Mouse (Mus musculus) forebrain, embryonic 12.5 days (tissue): ENCODE results near the gene Pfkm. TPM values are rescaled to one million over a fixed set of nuclear protein-coding genes. Genes with fewer than 3 reads are reported as not detected.

Experiments used
- ATAC-seq: fragments of 200-750 bp; cut with Nextera tagmentation; 2 replicates; pipeline ENCODE4 v1.8.0; 2017; ENCODE audit warnings: moderate TSS enrichment; ENCODE audit not compliant: low FRiP score
- H3K27ac ChIP-seq: fragments of 300-500 bp; sonication (generic); 2 replicates; pipeline ENCODE4 v1.5.1; 2016; ENCODE audit warnings: mild to moderate bottlenecking
- H3K27me3 ChIP-seq: fragments of 300-500 bp; sonication (generic); 2 replicates; pipeline ENCODE4 v1.6.1; 2016; ENCODE audit warnings: mild to moderate bottlenecking
- H3K36me3 ChIP-seq: fragments of 300-500 bp; sonication (generic); replicated peaks from 2 replicates; pipeline ENCODE4 v1.6.1; 2016; ENCODE audit warnings: mild to moderate bottlenecking
- H3K4me1 ChIP-seq: fragments of 300-500 bp; sonication (generic); 2 replicates; pipeline ENCODE4 v1.6.1; 2016
- H3K4me2 ChIP-seq: fragments of 300-500 bp; sonication (generic); 2 replicates; pipeline ENCODE4 v1.6.1; 2016; ENCODE audit warnings: mild to moderate bottlenecking, moderate library complexity
- H3K4me3 ChIP-seq: fragments of 300-500 bp; sonication (generic); replicated peaks from 2 replicates; pipeline ENCODE4 v1.5.1; 2016; ENCODE audit warnings: mild to moderate bottlenecking
- H3K9ac ChIP-seq: fragments of 300-500 bp; sonication (generic); 2 replicates; pipeline ENCODE4 v1.6.1; 2016; ENCODE audit warnings: mild to moderate bottlenecking
- H3K9me3 ChIP-seq: fragments of 300-500 bp; sonication (generic); 2 replicates; pipeline ENCODE4 v1.6.1; 2016
- WGBS: fragments of 180-500 bp; shearing (Covaris S2); methylation state at CpG from one replicate; pipeline ENCODE4 v1.1.7; 2016; 5-methylcytosine and 5-hydroxymethylcytosine counted together
- polyA plus RNA-seq: library from polyadenylated mRNA; unstranded; fragments of >200 nt; fragmentation: Nextera tagmentation; extraction: Ambion mirVana; gene quantifications from 2 replicates; pipeline ENCODE4 v1.2.1, GENCODE M21; 2016

The Pfkm gene
- polyA plus RNA-seq = 52.5 and 56.6 TPM in 2 replicates

DNA sequence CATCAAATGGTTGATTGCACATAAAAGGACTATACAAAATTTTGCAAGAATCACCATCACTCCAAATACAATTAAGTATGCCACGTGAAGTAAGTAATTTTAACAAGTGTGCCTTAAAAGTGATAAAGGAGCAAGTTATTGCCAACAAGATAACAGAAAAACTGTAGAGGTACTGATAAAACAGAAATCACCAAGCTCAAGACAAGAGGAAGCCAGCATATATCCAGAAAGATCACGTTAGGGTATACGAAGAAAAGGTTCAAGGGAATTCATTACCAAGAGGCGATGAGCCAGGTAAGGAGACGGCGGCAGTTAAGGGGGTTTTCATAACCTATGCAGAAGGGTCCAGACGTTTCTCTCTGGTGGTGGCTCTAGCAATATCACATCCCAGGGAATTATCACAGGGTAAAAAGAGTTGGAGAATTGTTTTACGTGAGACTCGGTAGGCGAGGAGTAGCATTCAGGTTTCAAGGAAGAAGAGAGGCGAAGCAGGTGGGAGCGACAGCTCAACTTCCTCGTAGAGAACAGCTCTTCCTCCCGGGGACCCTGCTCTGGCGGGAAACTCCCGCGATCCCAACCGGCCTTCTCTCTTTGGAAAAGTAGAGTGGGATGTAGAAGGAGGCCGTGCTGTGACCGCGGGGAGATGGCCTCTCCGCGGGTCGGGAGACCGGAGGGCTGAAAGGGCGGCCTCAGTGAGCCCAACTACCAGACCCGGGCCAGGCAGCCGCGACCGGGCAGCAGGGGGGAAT lies at the start of gene Pfkm:
Gene Pfkm, plus strand, starts transcription at position 218 of the 749 bp plus-strand sequence.
- Histone ChIP-seq H3K27ac (peak within 1 kb of the TSS; percentile 91), H3K36me3 (0 out of 2 replicates have a peak, but pooled peaks cover 3% of the 10 kb centered on the region)
- WGBS = under 1% methylated on average over 29 of the region's 30 CpGs

DNA sequence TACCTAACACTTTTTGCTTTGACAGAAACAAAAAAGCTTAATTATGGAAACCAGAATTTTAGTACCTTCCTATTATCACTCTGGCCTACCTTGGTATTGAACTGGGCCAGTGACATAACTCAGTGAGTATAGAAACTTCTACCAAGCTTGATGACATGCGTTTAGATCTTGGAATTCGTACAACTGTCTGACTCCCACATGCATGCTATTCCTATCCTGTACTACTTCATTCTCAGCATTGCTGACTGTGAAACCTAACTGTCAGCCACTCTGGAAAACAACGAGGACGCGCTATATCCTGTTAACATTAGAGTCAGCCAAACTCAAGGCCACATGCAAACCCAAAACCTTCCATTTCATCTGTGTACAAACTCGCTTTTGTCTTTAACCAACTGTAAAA lies 48.4 kb upstream of the Pfkm start:
- Histone ChIP-seq H3K27ac (no peak overlapping the region), H3K9me3 (0 out of 2 replicates have a peak, but pooled peaks cover 6% of the 10 kb centered on the region), H3K36me3 (peaks cover 94% of the 10 kb centered on the region), H3K4me2 (no peak overlapping the region), H3K4me1 (no peaks in the 10 kb centered on the region), H3K9ac (no peak overlapping the region), H3K4me3 (no peak overlapping the region), H3K27me3 (no peaks in the 10 kb centered on the region)
- ATAC-seq = no peak
- WGBS = 97% methylated on average over 6 of the region's 6 CpGs

More for the DNA sequence above, at the start of gene Pfkm:
- H3K27me3 ChIP-seq = no peaks in the 10 kb centered on the region
- H3K4me1 ChIP-seq = peaks cover 19% of the 10 kb centered on the region
- H3K9me3 ChIP-seq = 0 out of 2 replicates have a peak, but pooled peaks cover 3% of the 10 kb centered on the region
- H3K4me2 ChIP-seq = peak within 1 kb of the TSS; percentile 78
- peak within 1 kb of the TSS; percentile 91 for H3K9ac ChIP-seq
- peak; percentile 39 for ATAC-seq
- H3K4me3 ChIP-seq = peak within 1 kb of the TSS; percentile 72

DNA sequence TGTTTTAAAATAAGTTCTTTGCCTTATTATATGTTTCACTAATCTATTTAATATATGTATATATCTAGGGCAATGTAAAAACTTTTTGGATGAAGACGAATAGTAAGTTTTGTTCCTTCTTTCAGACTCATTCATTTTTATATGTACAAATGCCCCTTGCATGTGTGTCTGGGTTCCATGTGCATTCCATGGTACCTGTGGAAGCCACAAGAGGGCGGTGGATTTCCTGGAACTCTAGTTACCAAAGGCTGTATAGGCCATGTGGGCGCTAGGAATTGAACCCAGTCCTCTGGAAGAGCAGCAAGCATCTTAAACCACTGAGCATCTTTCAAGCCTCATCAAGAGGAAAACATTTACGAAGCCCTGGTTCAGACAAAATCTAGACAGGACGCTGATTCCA lies 48.0 kb upstream of the Pfkm start:
- Histone ChIP-seq H3K9ac (no peak overlapping the region), H3K4me2 (no peak overlapping the region), H3K4me1 (no peaks in the 10 kb centered on the region), H3K9me3 (0 out of 2 replicates have a peak, but pooled peaks cover 6% of the 10 kb centered on the region), H3K27ac (no peak overlapping the region), H3K27me3 (no peaks in the 10 kb centered on the region), H3K36me3 (peaks cover 94% of the 10 kb centered on the region), H3K4me3 (no peak overlapping the region)
- no peak for ATAC-seq
- WGBS = 94% methylated on average over 5 of the region's 5 CpGs

DNA sequence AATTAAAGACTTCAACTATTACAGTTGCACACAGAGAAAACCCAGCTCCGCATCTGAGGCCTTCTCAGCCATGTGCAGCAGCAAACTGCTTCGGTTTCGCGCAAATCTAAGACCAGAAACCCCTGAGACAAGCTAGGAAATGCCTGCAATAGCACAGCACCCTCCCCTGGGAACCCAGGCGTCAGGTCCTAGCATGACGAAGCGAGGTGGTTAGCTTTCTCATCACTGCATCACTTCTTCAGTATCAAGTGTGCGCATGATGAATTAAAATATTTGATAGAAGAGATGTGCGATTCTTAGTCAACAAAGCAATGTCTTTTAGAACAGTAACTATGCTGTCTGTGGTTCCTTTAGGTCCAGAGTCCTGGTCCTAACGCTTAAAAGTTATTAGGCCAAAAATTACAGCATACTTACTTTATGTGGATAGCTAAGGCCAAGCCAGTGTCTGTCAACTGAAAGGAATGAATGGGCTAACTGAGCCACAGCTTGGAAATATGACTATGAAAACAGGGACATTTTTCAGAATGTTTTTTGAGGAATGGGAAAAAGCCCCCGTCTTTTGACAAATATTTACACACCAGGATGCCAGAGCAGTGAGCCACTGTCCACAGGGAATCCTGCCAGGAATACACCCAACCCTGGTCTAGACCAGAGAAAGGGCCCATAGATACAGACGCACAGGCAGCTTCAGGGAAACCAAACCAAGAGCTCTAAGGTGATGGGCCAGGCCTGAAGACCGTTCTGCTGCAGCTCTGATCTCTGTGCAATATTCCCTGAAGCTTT lies 43.3 kb upstream of the Pfkm start:
- Histone ChIP-seq H3K27me3 (no peaks in the 10 kb centered on the region), H3K4me1 (no peaks in the 10 kb centered on the region), H3K4me3 (no peak overlapping the region), H3K9ac (no peak overlapping the region), H3K4me2 (no peak overlapping the region), H3K27ac (no peak overlapping the region), H3K36me3 (peaks cover 80% of the 10 kb centered on the region), H3K9me3 (0 out of 2 replicates have a peak, but pooled peaks cover 6% of the 10 kb centered on the region)
- no peak for ATAC-seq
- WGBS = 94% methylated on average over 13 of the region's 13 CpGs

DNA sequence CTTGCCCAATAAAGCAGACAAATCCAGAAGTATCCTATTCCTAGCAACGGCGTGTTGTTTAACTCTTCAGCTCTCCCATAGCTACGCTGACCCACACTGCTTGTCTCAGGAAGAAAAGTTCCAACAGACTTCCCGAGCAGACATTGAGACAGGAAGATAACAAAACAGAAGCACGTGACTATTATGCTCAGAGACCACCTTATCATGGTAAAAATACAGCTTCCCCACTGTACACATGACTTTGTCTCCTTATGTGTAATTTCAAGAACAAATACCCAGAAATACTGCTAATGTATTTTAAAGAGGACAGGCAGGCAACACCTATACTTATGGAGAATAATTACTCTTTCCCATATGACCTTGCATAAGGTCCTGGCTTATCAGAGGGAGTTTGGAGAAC lies 40.7 kb upstream of the Pfkm start:
- Histone ChIP-seq H3K4me1 (peaks cover 3% of the 10 kb centered on the region; the same call in 1 of the 2 replicates), H3K9ac (no peak overlapping the region), H3K4me3 (no peak overlapping the region), H3K27me3 (no peaks in the 10 kb centered on the region), H3K9me3 (no peaks in the 10 kb centered on the region), H3K27ac (no peak overlapping the region), H3K4me2 (no peak overlapping the region), H3K36me3 (peaks cover 62% of the 10 kb centered on the region)
- WGBS = 97% methylated on average over 5 of the region's 5 CpGs
- no peak for ATAC-seq

DNA sequence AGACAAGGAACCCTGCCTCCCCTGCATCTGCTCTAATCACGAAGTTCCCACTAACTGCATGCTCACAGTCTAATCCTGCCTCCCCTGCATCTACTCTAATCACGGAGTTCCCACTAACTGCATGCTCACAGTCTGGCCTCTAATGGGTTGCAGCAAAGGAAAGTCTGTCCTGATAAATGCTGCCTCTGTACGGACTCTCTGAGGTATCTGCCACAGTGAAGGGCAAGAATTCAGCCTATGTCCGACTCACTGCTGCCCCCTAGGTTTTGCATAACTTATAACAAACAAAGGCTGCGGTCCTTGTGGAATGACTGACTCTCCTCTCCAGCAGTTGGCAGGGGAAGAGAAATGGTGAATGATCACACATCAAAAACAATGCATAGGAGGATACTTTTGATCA lies 37.1 kb upstream of the Pfkm start:
- no peak overlapping the region for H3K27ac ChIP-seq
- H3K9me3 ChIP-seq = no peaks in the 10 kb centered on the region
- H3K36me3 ChIP-seq = peaks cover 53% of the 10 kb centered on the region
- peak; percentile 46; the same call in 1 of the 2 replicates for ATAC-seq
- H3K4me3 ChIP-seq = no peak overlapping the region
- H3K9ac ChIP-seq = no peak overlapping the region
- H3K4me1 ChIP-seq = peaks cover 3% of the 10 kb centered on the region; the same call in 1 of the 2 replicates
- no peaks in the 10 kb centered on the region for H3K27me3 ChIP-seq
- 29% methylated on average over 5 of the region's 5 CpGs for WGBS
- H3K4me2 ChIP-seq = no peak overlapping the region

DNA sequence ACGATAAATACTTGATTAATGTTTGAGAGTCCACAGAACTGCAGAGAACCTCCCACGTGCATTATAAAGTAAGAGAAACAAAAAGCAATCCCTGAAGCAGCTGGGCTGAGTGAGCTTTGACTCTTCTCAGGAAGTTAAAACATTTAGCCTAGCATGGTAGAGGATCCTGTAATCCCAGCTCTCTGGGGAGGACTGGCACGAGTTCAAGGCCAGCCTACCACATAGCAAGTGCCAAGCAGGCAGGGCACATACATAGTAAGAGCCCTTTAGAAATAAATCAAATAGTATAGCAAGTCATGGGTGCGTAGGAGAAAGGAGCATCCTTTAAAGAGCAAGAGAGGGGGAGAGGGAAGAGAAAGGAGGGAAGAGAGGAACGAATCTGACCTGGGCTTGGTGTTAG lies 26.5 kb upstream of the Pfkm start:
- Histone ChIP-seq H3K36me3 (peaks cover 83% of the 10 kb centered on the region), H3K4me3 (no peak overlapping the region), H3K27ac (no peak overlapping the region), H3K9me3 (no peaks in the 10 kb centered on the region), H3K9ac (no peak overlapping the region), H3K4me1 (no peaks in the 10 kb centered on the region), H3K27me3 (no peaks in the 10 kb centered on the region), H3K4me2 (no peak overlapping the region)
- no peak for ATAC-seq
- WGBS = 94% methylated on average over 5 of the region's 5 CpGs

DNA sequence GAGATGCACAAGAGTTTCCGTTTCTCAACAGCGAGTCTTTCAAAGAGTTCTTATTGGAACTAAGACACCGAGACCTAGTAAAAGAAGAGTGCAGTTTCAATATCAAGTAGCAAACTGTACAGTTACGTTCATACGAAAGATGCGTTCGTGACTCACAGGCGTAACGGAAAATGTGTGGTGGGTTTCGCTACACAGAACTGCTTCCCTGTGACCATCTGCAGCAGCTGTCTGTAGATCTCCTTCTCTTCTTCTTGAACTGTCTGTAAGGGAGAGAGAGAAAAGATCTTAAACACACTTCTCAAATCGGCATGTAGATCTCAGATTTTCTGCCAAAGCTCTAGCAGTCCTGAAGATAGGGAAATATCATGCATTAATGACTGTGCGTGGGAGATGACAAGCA lies 25.8 kb upstream of the Pfkm start:
- H3K4me2 ChIP-seq = no peak overlapping the region
- H3K36me3 ChIP-seq = peaks cover 79% of the 10 kb centered on the region
- no peaks in the 10 kb centered on the region for H3K4me1 ChIP-seq
- H3K9ac ChIP-seq = no peak overlapping the region
- no peak overlapping the region for H3K4me3 ChIP-seq
- no peak for ATAC-seq
- no peaks in the 10 kb centered on the region for H3K27me3 ChIP-seq
- H3K27ac ChIP-seq = no peak overlapping the region
- no peaks in the 10 kb centered on the region for H3K9me3 ChIP-seq
- WGBS = 97% methylated on average over 12 of the region's 12 CpGs

DNA sequence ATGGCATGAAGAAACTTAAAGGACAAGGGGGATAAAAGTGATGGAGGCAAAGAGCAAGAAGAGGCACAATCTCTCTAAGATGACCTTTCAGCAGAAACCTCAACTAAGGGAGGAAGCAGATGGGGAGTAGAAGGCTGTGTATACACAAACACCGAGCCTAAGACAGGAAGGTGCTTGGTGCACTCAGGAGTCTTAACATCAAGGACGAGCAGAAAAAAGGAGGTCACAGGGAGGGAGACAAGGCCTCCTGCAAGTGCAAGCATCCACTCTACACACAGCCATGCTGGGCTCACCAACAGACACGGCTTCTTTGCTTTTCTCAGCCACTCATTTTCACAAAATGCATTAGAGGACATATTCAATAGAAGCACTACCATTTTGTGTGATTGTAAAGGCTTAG lies 24.9 kb upstream of the Pfkm start:
- no peak for ATAC-seq
- Histone ChIP-seq H3K36me3 (peaks cover 74% of the 10 kb centered on the region), H3K9ac (no peak overlapping the region), H3K4me1 (no peaks in the 10 kb centered on the region), H3K27me3 (no peaks in the 10 kb centered on the region), H3K27ac (no peak overlapping the region), H3K4me2 (no peak overlapping the region), H3K9me3 (no peaks in the 10 kb centered on the region), H3K4me3 (no peak overlapping the region)
- 64% methylated on average over 3 of the region's 3 CpGs for WGBS

DNA sequence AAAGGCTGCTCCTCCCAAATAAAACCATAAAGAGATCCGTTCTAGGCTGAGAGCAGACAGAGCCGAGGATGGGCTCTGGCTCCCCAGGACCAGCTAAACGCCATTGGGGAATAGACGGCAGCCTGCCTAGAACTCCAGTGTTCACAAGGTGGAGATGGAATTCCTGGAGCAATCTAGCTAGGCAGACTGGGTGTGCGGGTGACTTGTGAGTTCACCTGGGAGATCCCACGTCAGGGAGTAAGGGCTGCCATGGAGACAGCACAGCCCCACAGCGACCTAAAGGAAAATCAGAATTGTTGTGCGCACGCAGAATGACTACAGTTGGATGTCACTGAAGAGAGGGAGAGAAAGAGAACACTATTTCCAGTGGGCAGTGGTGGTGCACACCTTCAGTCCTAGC lies 23.9 kb upstream of the Pfkm start:
- WGBS = 89% methylated on average over 9 of the region's 9 CpGs
- no peak overlapping the region for H3K9ac ChIP-seq
- no peak overlapping the region for H3K4me3 ChIP-seq
- no peaks in the 10 kb centered on the region for H3K27me3 ChIP-seq
- no peak overlapping the region for H3K27ac ChIP-seq
- no peak for ATAC-seq
- no peaks in the 10 kb centered on the region for H3K9me3 ChIP-seq
- H3K4me1 ChIP-seq = no peaks in the 10 kb centered on the region
- H3K4me2 ChIP-seq = no peak overlapping the region
- H3K36me3 ChIP-seq = peaks cover 65% of the 10 kb centered on the region

DNA sequence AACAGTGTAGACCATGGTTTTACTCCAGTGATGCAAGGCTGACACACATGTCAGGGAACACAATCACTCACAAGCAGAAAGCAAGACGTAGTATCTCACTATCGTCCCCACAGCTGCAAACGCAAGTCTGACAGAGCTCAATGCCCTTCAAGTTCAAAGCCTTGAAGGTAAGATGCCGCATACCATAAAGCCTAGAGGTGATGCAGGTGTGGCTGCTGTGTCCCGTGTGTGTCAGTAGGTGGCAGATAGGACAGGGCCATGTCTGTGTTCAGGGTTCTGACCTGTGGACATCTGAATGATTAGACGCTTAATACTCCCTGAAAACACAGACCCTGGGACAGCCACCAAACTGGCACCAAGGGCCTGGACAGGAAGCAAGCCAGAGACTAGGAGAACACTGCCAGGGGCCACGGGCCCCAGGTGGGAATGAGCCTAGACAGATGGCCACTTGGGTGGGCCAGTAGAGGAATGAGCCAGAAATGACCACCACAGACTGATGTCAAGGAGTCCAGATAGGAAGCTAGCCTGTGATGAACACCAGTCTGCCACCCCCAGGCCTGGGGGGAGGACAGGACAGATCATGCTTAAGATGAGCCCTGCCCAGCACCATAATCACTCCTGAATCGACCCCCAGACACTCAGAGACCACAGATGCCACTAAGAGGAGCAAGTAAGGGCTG lies 22.7 kb upstream of the Pfkm start:
- Histone ChIP-seq H3K4me1 (no peaks in the 10 kb centered on the region), H3K36me3 (peaks cover 58% of the 10 kb centered on the region), H3K4me2 (no peak overlapping the region), H3K9me3 (no peaks in the 10 kb centered on the region), H3K27ac (no peak overlapping the region), H3K27me3 (no peaks in the 10 kb centered on the region), H3K9ac (no peak overlapping the region), H3K4me3 (no peak overlapping the region)
- 88% methylated on average over 8 of the region's 8 CpGs for WGBS
- no peak for ATAC-seq

DNA sequence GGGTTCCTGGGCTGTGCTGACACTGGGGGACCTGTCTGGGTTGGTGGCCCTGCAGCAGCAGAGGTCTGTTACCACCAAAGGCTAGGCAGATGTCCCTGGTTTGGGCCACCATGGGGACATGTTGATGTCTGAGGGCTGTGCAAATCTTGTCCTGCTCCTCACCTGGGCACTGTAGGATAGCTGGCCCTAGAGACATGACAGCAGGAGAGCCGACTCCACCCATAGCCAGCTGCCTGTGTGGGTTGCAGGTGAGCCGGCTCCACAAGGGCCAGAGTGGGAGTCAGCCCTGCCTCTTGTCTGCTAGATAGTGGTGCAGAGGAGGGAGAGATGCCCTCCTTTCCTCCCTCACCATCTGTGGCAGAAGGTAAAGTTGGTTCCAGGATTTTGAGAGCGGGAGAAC lies 22.0 kb upstream of the Pfkm start:
- H3K9ac ChIP-seq = no peak overlapping the region
- H3K4me3 ChIP-seq = no peak overlapping the region
- peaks cover 59% of the 10 kb centered on the region for H3K36me3 ChIP-seq
- no peak overlapping the region for H3K27ac ChIP-seq
- no peaks in the 10 kb centered on the region for H3K9me3 ChIP-seq
- ATAC-seq = no peak
- no peaks in the 10 kb centered on the region for H3K27me3 ChIP-seq
- no peak overlapping the region for H3K4me2 ChIP-seq
- no peaks in the 10 kb centered on the region for H3K4me1 ChIP-seq
- 94% methylated on average over 3 of the region's 3 CpGs for whole genome bisulfite sequencing
